Mouse (Mus musculus) intestine, postnatal 0 days (tissue): ENCODE results near the gene Prkca. TPM values are rescaled to one million over a fixed set of nuclear protein-coding genes. Genes with fewer than 3 reads are reported as not detected.

ENCODE experiments used
- ATAC-seq: fragments of 200-750 bp; cut with Nextera tagmentation; 2 replicates; pipeline ENCODE4 v1.8.0; 2017; ENCODE audit warnings: mild to moderate bottlenecking, moderate TSS enrichment, moderate library complexity
- H3K27ac ChIP-seq: fragments of 300-500 bp; sonication (generic); 2 replicates; pipeline ENCODE4 v1.5.1; 2014; ENCODE audit warnings: mild to moderate bottlenecking, low read depth, low read length, moderate library complexity
- H3K27me3 ChIP-seq: fragments of 300-500 bp; sonication (generic); replicated peaks from 2 replicates; pipeline ENCODE4 v1.6.1; 2014; ENCODE audit warnings: low read length, mixed read lengths; ENCODE audit not compliant: control insufficient read depth, insufficient read depth
- H3K36me3 ChIP-seq: fragments of 300-500 bp; sonication (generic); 2 replicates; pipeline ENCODE4 v1.6.1; 2014; ENCODE audit warnings: mild to moderate bottlenecking, moderate library complexity; ENCODE audit not compliant: control insufficient read depth, insufficient read depth
- H3K4me1 ChIP-seq: fragments of 300-500 bp; sonication (generic); replicated peaks from 2 replicates; pipeline ENCODE4 v1.6.1; 2014; ENCODE audit warnings: antibody characterized with exemption, low read length, mixed read lengths; ENCODE audit not compliant: control insufficient read depth, insufficient read depth
- H3K4me2 ChIP-seq: fragments of 300-500 bp; sonication (generic); replicated peaks from 2 replicates; pipeline ENCODE4 v1.6.1; 2014; ENCODE audit warnings: low read depth, mild to moderate bottlenecking, moderate library complexity
- H3K4me3 ChIP-seq: fragments of 300-500 bp; sonication (generic); 2 replicates; pipeline ENCODE4 v1.5.1; 2014; ENCODE audit warnings: low read depth, low read length
- H3K9ac ChIP-seq: fragments of 300-500 bp; sonication (generic); 2 replicates; pipeline ENCODE4 v1.6.1; 2014; ENCODE audit warnings: mild to moderate bottlenecking, low read depth, low read length
- H3K9me3 ChIP-seq: fragments of 300-500 bp; sonication (generic); 2 replicates; pipeline ENCODE4 v1.6.1; 2016; ENCODE audit warnings: mixed run types; ENCODE audit not compliant: control insufficient read depth
- CTCF ChIP-seq: sonication (generic); IDR thresholded peaks from 2 replicates; pipeline ENCODE4 v1.5.1; 2016; ENCODE audit warnings: low read depth, mild to moderate bottlenecking, control low read depth, antibody characterized with exemption, moderate library complexity
- WGBS: fragments of 180-500 bp; shearing (Covaris S2); extraction: QIAGEN DNeasy Blood & Tissue Kit; methylation state at CpG from one replicate; pipeline ENCODE4 v1.1.7; 2014; 5-methylcytosine and 5-hydroxymethylcytosine counted together
- polyA plus RNA-seq: library from polyadenylated mRNA; unstranded; fragments of >200 nt; fragmentation: Nextera tagmentation; extraction: Ambion mirVana; gene quantifications from 2 replicates; pipeline ENCODE4 v1.2.1, GENCODE M21; 2015

Prkca gene
- polyA plus RNA-seq, 1 experiment from 2014 or later = 14.5 TPM

DNA sequence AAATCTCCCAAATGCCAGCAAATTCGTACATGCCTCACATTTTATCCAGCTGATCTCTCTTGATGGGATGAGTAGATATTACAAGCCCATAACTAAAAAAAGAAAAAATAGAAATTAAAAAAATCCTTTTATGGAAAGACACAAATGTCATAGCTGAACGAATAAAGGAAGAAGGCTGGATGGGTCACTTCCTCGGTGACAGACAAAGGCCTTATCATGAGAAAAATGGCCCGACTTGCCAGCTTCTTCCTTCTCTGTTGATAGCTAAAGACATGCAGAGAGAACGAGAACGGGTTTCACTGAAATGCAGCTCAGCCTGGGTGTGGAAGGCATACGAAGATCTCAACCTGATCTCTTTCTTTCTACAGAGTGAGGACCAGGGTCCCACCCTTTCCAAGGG is 23.2 kb downstream of the Prkca start:
- Histone ChIP-seq H3K27me3 (no peaks in the 10 kb centered on the region), H3K9me3 (no peaks in the 10 kb centered on the region), H3K4me1 (no peaks in the 10 kb centered on the region), H3K4me2 (no peak overlapping the region), H3K9ac (no peak overlapping the region), H3K27ac (no peak overlapping the region), H3K4me3 (no peak overlapping the region), H3K36me3 (no peaks in the 10 kb centered on the region)
- no peak for ATAC-seq
- WGBS = 75% methylated on average over 7 of the region's 7 CpGs
- TF ChIP-seq CTCF = no peak

DNA sequence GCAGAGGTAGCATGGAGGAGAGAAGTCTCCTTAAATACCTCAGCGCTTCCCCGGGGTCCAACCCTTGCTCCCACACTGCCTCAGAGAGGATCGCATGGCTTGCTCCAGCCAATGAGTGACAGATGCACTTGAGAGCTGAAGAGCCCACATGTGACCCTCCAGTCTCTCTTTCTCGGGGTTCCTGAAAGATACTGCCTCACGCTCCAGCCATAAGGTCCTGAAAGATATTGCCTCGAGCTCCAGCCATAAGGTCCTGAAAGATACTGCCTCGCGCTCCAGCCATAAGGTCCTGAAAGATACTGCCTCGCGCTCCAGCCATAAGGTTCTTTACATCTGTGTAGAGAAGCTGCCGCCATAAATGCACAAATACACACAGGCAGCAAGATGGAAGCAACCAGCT is 24.6 kb downstream of the Prkca start:
- ATAC-seq = no peak
- Histone ChIP-seq H3K27ac (no peak overlapping the region), H3K4me3 (no peak overlapping the region), H3K9ac (no peak overlapping the region), H3K9me3 (no peaks in the 10 kb centered on the region), H3K4me2 (no peak overlapping the region), H3K36me3 (no peaks in the 10 kb centered on the region), H3K27me3 (no peaks in the 10 kb centered on the region), H3K4me1 (no peaks in the 10 kb centered on the region)
- no peak for TF ChIP-seq CTCF
- WGBS = 88% methylated on average over 11 of the region's 11 CpGs

DNA sequence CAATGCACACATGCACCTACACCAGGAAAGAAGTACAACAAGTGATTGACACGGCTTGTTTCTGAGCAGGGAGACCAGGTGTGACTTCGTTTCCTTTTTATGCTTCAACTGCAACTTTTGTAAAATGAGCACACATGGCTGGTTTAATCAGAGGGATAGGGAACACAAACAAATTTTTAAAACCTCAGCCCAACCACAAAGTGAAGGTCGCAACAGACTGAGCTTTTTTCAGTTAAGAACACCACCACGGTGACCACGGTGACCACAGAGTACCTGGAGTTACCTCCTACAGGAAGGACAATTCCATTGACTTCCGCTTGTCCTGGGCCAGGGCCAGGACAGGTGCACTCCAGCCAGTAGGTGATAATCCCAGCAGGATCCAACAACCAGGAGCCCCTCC is 25.9 kb downstream of the Prkca start:
- TF ChIP-seq CTCF = no peak
- ATAC-seq = no peak
- Histone ChIP-seq H3K4me2 (no peak overlapping the region), H3K4me1 (0 out of 2 replicates have a peak, but pooled peaks cover 5% of the 10 kb centered on the region), H3K36me3 (no peaks in the 10 kb centered on the region), H3K4me3 (no peak overlapping the region), H3K27ac (no peak overlapping the region), H3K9me3 (no peaks in the 10 kb centered on the region), H3K9ac (no peak overlapping the region), H3K27me3 (no peaks in the 10 kb centered on the region)
- 76% methylated on average over 6 of the region's 6 CpGs for WGBS

DNA sequence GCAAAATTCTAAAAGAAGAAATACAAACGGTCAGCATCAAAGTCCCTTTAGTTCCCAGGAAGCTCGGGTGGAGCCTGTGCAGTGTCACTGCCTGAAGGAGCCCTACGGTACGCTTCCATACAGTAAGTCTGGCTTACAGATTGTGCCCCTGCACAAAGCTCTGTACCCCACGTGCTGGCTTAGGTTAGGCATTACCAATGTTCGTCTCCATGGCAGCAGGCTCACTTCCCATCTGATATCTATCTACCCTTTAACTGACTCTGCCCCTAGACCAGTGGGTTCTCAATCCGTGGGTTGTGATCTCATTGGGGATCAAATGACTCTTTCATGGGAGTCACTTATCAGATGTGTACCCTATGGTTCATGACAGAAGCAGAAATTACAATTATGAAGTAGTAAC is 28.0 kb downstream of the Prkca start:
- no peaks in the 10 kb centered on the region for H3K9me3 ChIP-seq
- H3K27me3 ChIP-seq = no peaks in the 10 kb centered on the region
- no peak for TF ChIP-seq CTCF
- no peak overlapping the region for H3K27ac ChIP-seq
- no peak overlapping the region for H3K9ac ChIP-seq
- ATAC-seq = no peak
- no peak overlapping the region for H3K4me2 ChIP-seq
- H3K4me1 ChIP-seq = peaks cover 17% of the 10 kb centered on the region; the same call in 1 of the 2 replicates
- no peaks in the 10 kb centered on the region for H3K36me3 ChIP-seq
- WGBS = 74% methylated on average over 7 of the region's 7 CpGs
- H3K4me3 ChIP-seq = no peak overlapping the region

DNA sequence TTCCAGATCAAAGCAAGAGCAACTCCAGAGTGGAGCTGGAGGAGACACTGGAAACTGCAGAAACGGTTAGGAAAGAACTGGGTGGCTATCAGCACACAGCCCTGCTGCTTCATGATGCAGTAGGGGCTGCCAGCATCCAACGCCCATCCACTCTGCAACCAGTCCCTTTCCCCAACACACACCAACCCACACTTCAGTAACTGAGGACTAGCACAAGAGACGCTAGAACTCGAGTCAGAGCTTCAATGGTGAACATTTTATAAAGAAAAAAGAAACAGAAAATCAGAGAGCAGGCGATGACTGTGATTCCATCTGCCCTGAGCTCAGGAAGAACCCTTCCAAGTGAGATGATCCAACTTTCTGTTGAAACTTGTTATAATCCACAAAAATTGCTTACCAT is 31.2 kb downstream of the Prkca start:
- ATAC-seq = no peak
- Histone ChIP-seq H3K9me3 (no peaks in the 10 kb centered on the region), H3K27me3 (no peaks in the 10 kb centered on the region), H3K4me2 (no peak overlapping the region), H3K36me3 (no peaks in the 10 kb centered on the region), H3K27ac (no peak overlapping the region), H3K4me1 (peaks cover 24% of the 10 kb centered on the region; the same call in 1 of the 2 replicates), H3K9ac (no peak overlapping the region), H3K4me3 (no peak overlapping the region)
- 70% methylated on average over 5 of the region's 5 CpGs for WGBS
- TF ChIP-seq CTCF = no peak

DNA sequence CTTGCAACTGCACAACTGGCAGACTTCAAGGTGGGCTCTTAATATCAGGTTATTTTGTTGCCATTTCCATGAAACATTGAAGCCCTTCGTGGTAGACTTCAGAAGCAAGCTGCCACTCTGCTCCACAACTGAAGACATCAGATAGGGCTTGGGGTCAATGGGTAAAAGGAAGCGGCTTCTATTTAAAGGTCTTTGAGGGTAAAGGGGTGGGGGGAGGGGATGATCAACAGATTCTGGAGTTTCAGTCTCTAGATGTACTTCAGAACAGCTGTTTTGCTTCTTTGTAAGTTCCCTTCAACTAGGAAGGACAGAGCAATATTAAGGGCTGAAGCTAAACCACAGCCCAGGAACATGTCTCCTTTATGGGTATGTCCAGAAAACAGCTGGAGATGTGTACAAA is 31.8 kb downstream of the Prkca start:
- Histone ChIP-seq H3K4me3 (no peak overlapping the region), H3K9me3 (no peaks in the 10 kb centered on the region), H3K27me3 (no peaks in the 10 kb centered on the region), H3K27ac (no peak overlapping the region), H3K36me3 (no peaks in the 10 kb centered on the region), H3K4me1 (peaks cover 24% of the 10 kb centered on the region; the same call in 1 of the 2 replicates), H3K4me2 (no peak overlapping the region), H3K9ac (no peak overlapping the region)
- no peak for TF ChIP-seq CTCF
- 47% methylated on average over 2 of the region's 2 CpGs for WGBS
- no peak for ATAC-seq

DNA sequence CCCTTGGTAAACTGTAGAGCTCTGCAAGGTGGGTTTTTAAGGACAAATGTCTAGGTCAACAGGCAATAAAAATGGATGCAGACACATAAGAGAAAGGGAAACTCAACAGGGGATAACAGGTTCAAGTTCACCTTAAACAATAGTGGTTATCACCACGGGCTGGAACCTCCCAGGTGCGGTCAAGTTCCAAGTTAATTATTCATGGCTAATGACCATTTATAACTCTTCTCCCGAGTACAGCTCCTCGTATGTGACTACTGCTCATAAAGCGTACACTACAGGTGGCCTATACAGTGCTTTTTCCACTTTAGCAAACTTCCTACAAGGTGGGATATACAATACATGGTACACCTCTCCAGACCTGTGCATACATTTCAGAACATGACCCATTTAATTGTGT is 33.9 kb downstream of the Prkca start:
- no peaks in the 10 kb centered on the region for H3K9me3 ChIP-seq
- H3K27ac ChIP-seq = peak overlapping the region; percentile 73
- WGBS = 41% methylated on average over 5 of the region's 5 CpGs
- H3K4me1 ChIP-seq = peaks cover 29% of the 10 kb centered on the region
- peak; percentile 85 for ATAC-seq
- H3K4me3 ChIP-seq = no peak overlapping the region
- no peak for TF ChIP-seq CTCF
- no peaks in the 10 kb centered on the region for H3K36me3 ChIP-seq
- H3K4me2 ChIP-seq = peak overlapping the region; percentile 40
- no peak overlapping the region for H3K9ac ChIP-seq
- H3K27me3 ChIP-seq = no peaks in the 10 kb centered on the region
